Mouse (Mus musculus): ENCODE data around the gene Baz1a.
"Not testable (repeated sequence)": the region's sequence is repeated elsewhere in the genome, so short reads cannot be mapped to it uniquely, and the experiment has no call there.

Baz1a gene

DNA sequence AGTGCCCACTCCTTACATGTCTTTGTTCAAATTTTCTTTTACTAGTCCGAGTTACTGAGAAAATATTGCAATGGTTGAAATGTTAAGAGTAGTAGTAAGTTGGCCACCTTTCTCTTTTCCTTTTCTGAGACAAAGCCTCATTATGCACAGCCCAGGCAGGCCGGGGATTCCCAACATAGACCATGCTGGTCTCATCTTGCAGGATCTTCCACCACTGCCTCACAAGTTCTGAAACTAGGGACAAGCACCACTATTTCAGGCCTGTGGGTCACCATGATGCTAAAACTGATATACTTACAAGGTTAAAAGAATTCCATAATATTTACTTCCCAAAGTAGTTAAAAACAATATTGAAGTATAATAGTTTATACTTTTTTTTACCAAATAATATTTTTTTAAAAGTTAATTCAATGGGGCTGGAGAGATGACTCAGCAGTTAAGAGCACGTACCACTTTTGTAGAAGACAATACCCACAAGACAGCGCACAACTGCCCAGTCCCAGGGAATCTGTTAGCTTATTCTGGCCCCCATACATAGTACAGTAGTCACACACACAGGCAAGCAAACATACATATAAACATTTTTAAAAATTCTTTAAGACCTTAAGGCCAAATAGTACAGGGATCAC lies 48.5 kb downstream of the Baz1a start:
- no peak for DNase-seq

DNA sequence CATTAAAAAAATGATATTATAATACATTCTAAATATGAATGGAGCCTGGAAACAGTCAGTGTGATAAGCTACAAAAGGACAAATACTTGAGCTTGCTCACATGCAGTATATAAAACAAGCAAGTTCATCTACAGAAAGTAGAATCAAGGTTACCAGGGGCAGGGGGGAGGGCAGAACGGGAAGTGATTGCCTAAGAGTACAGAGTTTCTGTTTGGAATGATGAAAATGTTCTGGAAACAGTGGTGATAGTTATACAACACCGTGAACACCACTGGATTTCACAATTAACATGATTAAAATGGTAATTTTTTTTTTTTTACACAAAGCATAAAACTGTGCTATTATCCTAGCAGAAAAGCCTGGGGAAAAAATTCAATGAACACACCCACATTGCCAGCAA lies 54.6 kb downstream of the Baz1a start:
- peak; percentile 71 for DNase-seq

DNA sequence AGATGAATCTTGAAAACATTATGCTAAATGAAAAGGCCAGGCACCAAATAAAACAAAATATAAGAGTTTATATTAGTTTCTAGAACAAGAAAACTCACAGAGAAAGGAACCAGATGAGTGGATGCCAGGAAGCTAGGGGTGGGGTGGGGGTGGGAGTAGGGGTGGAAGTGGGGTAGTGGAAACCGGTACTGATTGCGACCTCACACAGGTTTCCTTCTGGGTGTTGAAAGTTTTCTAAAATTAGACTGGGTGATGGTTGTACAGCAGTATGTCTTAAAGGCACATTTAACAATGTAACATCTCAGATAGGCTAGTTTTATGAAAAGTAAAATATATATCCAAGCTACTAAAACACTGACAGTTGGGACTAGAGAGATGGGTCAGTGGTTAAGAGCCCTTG lies 57.2 kb downstream of the Baz1a start:
- no peak for DNase-seq

DNA sequence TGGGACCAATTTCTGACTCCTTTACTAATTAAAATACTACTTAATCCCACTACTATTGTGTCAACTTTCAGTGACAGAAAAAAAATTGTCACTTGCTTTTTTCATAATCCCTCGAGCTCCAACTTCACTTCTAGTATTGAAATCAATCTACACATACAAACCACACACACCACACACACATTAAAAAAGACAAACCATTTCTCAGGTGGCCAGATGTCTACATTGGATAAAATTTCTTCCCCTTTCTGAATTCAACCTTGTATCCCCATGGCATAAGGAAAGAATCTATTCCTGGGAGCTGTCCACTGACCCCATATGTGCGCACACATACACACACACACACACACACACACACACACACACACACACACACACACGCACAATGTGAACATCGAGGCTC lies 57.7 kb downstream of the Baz1a start:
- no peak for DNase-seq

DNA sequence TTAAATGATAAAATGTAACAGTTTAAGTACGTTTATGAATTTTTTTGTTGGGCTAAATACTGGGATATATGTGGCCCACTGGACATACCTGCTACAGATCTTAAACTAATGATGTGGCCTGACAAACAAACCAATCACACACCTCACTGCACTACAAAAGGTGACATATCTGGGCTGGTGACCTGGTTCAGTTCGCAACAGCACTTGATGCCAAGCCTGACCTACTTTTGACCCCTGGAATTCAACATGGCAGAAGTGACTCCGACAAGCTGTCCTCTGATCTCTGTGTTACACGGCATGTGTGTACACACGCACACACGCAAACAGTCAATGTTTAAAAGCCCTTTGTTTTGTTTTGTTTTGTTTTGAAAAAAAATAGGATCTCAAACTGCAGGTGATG lies 68.0 kb downstream of the Baz1a start:
- no peak for DNase-seq

DNA sequence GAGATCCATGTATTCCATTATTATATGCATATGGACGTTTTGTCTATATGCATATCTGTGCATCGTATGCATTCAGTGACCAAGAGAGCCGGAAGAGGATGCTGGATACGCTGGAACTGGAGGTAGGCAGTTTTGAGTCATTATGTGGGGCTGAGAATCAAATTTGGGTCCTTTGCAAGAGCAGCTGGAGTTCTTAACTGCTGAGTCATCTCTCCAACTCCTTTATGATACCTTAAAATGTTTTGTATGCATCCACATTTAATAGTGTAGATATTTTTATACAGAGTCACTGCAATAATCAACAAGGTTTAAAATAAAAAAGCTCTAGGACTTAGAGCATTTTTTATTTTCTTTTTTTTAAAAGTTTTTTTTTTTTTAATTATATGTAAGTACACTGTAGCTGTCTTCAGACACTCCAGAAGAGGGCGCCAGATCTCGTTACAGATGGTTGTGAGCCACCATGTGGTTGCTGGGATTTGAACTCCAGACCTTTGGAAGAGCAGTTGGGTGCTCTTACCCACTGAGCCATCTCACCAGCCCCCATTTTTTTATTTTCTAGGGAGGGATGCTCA lies 71.5 kb downstream of the Baz1a start:
- DNase-seq: not testable (repeated sequence)

DNA sequence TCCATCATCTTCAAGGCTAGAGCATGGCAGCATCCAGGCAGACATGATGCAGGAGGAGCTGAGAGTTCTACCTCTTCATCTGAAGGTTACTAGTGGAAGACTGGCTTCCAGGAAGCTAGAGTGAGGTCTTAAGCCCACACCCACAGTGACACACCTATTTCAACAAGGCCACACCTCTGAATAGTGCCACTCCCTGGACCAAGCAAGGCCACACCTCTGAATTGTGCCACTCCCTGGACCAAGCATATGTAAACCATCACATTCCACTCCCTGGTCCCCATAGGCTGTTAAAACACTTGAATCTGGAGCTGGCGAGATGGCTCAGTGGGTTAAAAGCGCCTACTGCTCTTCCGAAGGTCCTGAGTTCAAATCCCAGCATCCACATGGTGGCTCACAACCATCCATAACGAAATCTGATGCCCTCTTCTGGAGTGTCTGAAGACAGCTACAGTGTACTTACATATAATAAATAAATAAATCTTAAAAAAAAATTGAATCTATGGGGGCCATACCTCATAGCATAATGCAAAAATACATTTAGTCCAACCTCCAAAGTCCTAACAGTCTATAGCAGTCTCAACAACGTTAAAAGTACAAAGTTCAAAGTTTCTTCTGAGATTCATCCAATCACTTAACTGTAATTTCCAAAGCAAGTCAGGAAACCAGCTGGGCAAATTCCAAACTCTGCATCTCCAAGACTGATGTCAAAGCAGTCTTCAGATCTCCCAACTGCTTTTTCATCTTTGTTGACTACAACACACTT lies 76.4 kb downstream of the Baz1a start:
- DNase-seq: not testable (repeated sequence)

DNA sequence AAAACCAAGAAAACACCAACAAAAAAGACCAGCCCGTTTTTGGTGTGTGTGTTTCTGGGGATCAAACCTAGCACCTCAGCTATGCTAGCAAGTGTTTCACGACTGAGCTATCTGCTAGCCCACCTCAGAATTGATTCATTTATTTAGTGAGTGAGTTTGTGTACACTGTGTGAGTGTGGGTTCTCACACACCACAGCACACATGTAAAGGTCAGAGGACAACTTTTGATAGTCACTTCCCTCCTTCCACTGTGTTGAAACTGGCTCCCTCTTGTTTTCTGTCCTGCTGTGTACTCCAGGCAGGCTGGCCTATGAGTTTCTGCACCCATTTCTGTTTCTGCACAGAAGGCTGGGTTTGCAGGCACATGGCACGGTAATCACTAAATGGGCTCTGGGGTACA lies 103.8 kb downstream of the Baz1a start:
- DNase-seq: no peak

DNA sequence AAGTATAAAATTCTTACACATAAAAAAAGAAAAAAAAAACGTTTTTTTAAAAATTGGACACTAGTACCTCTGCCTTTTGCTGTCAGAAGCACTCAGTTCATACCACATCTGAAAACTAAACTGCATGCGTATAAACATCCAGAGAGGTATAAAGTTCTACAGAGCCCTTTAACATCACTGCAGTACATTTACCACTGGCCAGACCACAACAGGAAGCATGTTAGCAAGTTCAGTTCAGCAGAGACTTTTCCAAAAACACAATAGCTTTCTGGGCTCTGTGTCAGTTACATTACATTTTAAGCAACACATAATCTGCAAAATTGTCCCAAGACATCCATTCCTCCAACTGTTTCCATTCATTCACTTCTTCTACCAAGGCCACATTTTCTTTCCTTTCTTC lies 121.6 kb downstream of the Baz1a start:
- DNase-seq: not testable (repeated sequence)

DNA sequence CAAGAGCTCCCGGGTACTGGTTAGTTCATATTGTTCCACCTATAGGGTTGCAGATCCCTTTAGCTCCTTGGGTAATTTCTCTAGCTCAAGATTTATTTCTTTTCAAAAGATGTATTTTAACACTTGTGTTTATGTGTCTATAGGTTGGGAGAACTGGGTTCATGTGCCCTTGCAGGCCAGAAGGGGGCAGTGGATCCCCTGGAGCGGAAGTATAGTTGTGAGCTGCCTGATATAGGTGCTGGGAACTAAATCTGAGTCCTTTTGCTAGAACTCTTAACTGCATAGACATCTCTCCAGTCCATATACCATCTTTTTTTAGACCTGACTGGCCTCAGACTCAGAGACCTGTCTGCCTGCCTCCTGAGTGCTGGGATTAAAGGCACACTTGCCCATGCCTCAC lies 123.7 kb downstream of the Baz1a start:
- no peak for DNase-seq

DNA sequence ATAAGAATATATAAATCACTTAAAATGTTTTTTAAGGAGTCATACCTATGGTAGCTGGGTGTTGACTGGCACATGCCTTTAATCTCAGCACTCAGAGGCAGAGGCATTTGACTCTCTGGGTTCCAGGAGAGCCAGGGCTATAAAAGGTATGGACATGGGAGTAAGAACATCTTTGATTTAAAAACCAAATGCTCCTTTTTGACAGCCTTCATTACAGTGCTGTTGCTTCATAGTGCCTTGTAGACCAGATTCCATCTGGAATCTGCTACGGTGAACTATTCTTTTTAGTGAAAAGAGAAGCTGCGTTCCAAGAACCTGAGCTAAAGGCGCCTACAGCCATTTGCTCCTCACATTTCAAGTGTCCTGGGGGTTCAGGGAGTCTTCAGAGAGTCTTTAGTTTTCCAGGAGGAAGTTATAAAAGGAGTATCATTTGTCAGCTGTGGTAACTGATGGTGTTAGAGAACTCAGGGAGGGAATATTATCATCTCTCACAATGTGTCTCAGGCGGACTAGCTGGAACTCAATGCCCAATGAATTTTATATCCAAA lies 126.5 kb downstream of the Baz1a start:
- no peak for DNase-seq

DNA sequence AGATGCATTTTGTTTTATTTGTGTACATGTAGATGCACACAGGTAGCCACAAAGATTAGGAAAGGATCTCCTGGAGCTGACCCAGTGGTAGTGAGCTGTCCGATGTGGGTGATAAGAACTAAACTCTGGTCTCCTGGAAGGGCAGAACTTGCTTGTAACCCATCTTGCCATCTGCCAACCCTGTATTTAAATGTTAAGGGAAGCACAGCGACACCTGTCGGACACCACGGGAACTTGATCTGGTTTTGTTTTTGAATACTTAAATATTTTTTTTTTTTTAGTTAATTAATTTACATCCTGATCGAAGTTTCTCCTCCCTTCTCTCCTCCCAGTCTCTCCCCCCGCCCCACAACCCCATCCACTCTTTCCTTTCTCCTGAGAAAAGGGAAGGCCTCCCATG lies 134.5 kb downstream of the Baz1a start:
- DNase-seq: peak; percentile 89

DNA sequence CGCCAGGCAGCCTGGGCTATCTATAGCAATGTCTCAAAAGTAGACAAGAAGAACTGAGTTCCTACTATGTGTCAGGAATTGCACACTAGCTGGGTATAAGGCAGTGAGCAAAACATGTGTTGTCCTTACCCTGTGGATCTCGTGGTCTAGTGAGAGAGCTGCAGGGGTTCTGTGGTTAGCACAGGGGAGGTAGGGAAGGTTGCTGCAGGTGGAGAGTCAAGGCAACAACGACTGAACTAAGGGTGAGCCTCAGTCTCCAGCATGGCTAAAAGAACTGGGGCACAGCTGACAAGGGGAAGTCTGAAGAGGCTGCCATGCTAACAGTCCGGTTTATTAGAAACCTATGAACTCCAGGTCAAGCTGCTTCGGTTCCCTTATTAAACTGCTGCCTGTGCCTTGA lies 134.9 kb downstream of the Baz1a start:
- DNase-seq: no peak

DNA sequence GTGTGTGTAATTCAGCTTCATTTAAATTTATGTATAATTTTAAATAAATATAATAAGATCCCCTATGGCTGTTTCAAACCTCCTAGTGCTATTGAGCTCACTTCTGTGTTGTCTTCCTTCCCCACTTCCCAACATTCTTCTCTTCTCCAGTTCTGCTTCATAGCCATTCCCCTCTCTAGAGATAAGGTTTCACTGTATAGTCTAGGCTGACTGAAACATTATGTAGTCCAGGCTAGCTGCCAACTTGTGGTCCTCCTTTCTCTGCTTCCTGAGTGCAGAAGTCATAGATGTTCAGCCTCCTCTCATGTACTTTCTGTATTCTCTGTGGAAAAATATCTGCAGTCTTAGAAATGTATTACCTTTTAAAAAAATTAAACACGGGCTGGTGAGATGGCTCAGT lies 136.3 kb downstream of the Baz1a start:
- no peak for DNase-seq

DNA sequence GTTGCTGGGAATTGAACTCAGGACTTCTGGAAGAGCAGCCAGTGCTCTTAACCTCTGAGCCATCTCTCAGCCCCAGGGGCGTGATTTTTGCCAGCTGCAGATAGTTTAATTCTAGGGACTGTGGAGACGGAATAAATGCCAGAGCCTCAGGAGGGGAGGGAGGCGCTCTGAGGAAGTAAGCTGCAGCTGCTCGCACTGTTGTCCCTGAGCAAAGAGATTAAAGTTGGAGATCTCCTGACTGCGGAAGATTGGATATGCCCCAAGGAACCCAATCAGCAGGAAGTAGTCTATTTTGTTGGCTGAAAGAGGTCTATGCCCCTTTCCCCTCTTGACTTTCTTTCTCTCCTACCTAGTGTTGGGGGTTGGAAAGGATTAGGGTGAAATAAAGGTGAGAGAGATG lies 137.3 kb downstream of the Baz1a start:
- DNase-seq: no peak

DNA sequence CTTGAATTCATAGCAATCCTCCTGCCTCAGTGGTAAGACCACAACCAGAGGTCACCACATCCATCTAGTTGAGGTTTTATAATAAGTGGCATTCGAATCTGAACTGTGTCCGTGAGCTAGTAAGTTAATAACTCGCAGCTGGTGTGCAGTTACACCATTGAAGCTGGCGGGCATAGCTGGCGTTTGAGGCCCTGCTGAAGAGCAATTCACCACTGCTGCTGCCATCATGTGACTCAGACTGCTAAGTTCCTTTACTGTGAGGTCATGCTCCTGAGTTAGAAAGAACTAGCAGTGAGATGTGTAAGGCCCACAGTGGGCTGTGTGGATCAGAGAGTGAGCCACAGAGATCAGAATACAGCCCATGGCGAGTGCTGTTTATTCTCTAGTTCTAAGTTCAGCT lies 139.4 kb downstream of the Baz1a start:
- peak; percentile 63 for DNase-seq

DNA sequence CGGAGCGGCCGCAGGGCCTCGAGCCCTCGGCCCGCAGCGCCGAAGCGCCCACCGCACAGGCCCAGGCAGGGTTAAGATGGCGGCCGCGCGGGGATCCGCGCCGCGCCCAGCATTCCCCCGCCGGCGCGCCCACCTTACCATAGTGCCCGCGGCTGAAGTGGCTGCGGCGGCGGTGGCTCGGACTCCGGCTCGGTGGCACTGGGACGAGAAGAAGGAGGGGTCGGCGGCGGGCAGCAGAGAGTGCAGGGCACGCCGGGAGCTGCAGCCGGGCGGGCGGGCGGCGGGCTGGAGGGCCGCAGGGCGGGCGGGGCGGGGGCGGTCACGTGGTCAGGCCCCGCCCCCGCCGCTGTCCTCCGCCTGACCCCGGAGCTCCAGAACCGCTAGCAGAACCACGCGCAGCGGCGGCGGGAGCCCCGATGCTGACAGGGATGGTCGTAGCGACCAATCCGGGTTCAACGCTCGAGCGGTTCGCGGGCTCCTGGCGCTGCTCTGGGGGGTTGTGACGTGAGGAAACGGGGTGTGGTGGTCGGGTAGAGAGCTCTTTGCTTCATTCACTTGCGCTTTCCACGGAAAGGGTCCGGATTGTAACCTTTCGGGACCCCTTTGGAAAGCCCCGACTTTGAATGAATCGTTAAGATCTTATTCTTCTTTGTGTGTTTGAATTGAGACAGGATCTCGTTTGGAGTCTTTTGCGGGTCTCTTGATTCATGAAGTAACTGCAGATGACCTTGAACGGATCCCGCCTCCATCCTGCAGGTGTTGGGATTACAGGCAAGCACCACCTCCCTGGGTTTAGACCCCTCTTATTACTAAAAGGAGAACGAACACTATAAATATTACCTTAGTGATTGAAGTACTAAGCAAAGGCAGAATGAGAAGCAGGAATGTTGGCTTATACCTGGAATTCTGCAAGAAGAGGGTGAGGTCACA lies 151.3 kb downstream of the Baz1a start, which contains the start of gene Cfl2:
Gene Cfl2, minus strand, starts transcription at position 272 of the 930 bp plus-strand sequence.
- peak; percentile 84 for DNase-seq

DNA sequence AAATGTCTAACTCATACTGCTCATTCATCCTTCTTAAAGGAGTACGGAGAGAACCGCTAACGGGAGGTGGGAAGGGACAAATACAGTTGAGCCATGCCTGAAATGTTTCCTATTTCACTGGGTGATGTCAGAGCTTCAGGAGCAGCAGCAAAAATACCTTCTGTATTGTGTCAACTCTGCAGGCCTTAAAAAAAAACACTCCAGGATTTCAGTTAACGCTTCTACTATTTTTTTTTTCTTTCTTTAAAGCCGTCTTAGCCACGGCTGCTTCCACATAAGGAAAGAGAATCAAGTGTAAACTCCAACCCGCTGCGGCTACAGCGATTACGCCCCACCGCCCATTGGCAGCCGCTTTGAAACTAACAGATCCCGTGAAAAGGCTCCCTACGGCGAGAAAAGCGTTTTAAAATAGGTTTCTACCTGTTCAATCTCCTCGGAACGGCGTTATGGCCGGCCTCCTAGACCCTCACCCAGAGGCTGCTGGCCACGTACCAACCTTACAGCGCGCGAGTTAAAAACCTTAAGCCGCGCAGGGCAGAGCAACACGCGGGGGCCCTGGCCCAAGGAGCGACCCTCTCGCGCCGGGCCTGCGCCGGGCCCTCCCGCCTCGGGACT lies 152.1 kb downstream of the Baz1a start:
- peak; percentile 72 for DNase-seq

DNA sequence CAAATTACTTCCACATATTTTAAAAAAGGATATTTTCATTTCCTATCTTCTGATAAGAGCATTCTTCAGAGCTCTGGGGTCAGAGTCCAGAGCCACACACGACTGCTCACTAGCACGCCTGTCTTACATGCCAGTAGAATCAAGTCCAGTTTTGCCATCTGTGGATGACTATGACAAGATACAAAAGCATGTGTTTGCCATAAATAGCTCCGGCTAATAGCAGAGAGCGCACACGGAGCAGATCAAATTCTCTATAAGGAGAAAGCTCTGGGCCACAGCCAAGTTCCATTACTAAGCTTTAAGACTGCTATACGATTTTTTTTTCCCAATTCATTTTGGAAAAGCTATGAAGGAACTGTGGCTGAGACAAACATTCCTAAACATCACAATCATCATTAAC lies 154.6 kb downstream of the Baz1a start:
- no peak for DNase-seq

DNA sequence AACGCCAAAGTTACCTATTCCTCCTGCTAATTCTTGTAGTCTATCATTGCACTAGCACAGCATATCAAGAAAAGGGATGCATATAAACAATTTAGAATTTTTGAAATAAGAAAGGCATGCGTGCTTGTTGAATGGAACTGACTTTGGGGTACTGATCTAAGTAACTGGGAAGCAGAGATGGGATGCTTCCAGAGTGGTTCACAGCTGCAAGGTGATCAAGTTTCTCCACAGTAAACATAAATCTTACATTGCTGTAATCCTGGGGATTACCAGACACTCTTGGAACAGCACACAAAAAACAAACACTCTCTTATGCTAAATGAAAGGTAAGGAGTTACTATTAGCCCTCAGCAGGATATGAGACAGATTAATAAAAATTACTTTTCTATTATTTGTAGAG lies 163.6 kb downstream of the Baz1a start:
- DNase-seq: no peak

DNA sequence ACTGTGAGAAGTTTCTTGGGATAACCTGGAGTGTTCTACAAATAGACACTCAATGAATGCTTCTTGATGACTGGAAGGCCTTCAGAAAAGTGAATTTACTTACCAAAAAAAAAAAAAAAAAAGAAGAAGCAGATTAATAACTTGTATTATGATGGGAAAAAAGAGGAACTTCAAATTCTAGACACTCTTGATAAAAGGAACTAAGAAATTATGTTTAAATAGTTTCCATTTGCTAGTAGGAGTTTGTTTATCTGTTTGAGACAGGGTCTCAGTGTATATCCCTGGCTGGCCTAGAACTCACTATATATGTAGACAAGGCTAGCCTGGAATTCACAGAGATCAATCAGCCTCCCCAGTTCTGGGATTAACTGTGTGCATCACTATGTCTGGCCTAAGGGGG lies 169.7 kb downstream of the Baz1a start:
- no peak for DNase-seq

Measured in lung, postnatal 36 days (tissue).